Mouse (Mus musculus) hindbrain, embryonic 15.5 days (tissue): ENCODE measurements around the gene Slc27a3. TPM values are rescaled to one million over a fixed set of nuclear protein-coding genes. Genes with fewer than 3 reads are reported as not detected.

Experiments
- ATAC-seq: fragments of 200-750 bp; cut with Nextera tagmentation; 2 replicates; pipeline ENCODE4 v1.8.0; 2017; ENCODE audit warnings: low read depth, moderate number of reproducible peaks, moderate TSS enrichment; ENCODE audit not compliant: low FRiP score
- H3K27ac ChIP-seq: fragments of 300-500 bp; sonication (generic); replicated peaks from 2 replicates; pipeline ENCODE4 v1.5.1; 2015; ENCODE audit warnings: mild to moderate bottlenecking, inconsistent platforms
- H3K27me3 ChIP-seq: fragments of 300-500 bp; sonication (generic); 2 replicates; pipeline ENCODE4 v1.6.1; 2015; ENCODE audit warnings: control low read depth, inconsistent platforms
- H3K36me3 ChIP-seq: fragments of 300-500 bp; sonication (generic); 2 replicates; pipeline ENCODE4 v1.6.1; 2015; ENCODE audit warnings: control low read depth, inconsistent platforms
- H3K4me1 ChIP-seq: fragments of 300-500 bp; sonication (generic); replicated peaks from 2 replicates; pipeline ENCODE4 v1.6.1; 2015; ENCODE audit warnings: control low read depth, inconsistent platforms
- H3K4me2 ChIP-seq: fragments of 300-500 bp; sonication (generic); 2 replicates; pipeline ENCODE4 v1.6.1; 2015; ENCODE audit warnings: moderate library complexity, mild to moderate bottlenecking, inconsistent platforms
- H3K4me3 ChIP-seq: fragments of 300-500 bp; sonication (generic); 2 replicates; pipeline ENCODE4 v1.5.1; 2015; ENCODE audit warnings: mild to moderate bottlenecking, inconsistent platforms
- H3K9ac ChIP-seq: fragments of 300-500 bp; sonication (generic); 2 replicates; pipeline ENCODE4 v1.6.1; 2015; ENCODE audit warnings: inconsistent platforms
- H3K9me3 ChIP-seq: fragments of 300-500 bp; sonication (generic); 2 replicates; pipeline ENCODE4 v1.6.1; 2016; ENCODE audit warnings: control low read depth, inconsistent platforms
- WGBS: fragments of 180-500 bp; shearing (Covaris S2); methylation state at CpG from one replicate; pipeline ENCODE4 v1.1.7; 2015; 5-methylcytosine and 5-hydroxymethylcytosine counted together
- polyA plus RNA-seq: library from polyadenylated mRNA; unstranded; fragments of >200 nt; fragmentation: Nextera tagmentation; extraction: Ambion mirVana; gene quantifications from 2 replicates; pipeline ENCODE4 v1.2.1, GENCODE M21; 2015

The Slc27a3 gene
- polyA plus RNA-seq, 1 experiment from 2014 or later = 34.1 TPM

DNA sequence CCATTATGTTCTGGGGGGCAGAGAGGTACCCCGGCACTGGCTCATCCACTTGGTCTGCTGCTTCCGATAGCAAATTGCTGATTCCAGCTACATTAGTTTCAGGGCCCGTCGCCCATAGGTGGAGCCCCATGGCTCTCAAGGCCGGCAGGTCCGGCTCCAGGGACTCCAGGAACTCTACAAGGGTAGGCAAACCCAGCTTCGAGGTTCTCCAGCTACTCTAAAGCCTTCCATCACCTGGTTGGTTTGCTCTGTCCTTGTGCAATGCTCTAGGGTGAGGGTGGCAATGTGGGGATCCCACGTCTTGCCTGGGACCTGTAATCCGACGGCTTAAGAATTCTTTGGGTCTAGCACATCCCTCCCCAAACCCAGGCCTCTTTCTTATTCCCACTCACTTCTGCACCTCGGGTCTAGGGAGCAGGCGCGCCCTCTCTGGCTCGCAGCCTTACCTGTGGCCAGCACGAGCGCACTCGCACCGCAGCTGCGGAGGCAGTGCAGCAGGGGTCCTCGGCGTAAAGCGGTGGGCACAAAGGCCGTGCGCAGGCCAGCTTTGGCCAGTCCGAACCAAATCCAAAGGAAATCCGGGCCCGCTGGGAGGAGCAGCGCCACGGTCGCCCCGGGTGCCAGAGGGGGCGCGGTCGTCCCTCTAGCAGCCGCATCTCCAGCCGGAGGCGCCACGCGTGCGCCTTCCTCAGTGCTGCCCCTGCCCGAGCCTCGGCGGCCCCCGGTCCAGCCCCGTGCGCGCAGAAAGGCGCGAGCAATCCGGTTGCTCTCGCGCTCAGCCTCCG lies 820 bp downstream of the Slc27a3 start:
- WGBS = 3% methylated on average over 51 of the region's 53 CpGs
- peak; percentile 77 for ATAC-seq
- Histone ChIP-seq H3K27me3 (no peaks in the 10 kb centered on the region), H3K9ac (peak overlapping the region; percentile 82), H3K9me3 (no peaks in the 10 kb centered on the region), H3K4me3 (peak overlapping the region; percentile 58), H3K4me1 (peaks cover 36% of the 10 kb centered on the region), H3K4me2 (peak overlapping the region; percentile 73), H3K36me3 (peaks cover 35% of the 10 kb centered on the region), H3K27ac (peak overlapping the region; percentile 95)

DNA sequence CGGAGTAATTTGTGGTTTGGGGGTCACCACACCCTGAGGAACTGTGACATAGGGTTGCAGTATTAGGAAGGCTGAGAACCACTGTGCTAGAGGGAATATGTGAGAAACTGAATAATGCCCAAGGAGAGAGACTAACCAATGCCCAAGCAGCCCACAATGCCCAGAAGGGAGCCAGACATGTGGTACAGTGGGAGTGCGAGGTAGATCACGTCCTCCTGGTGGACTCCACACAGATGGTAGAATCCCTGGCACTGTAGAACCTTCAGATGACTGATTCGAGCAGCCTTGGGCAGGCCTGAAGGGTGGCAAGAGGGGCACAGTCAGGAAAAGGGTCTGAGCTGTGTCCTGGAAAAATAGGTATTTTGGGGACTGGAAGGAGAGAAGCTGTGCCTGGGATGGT lies 1.5 kb downstream of the Slc27a3 start:
- Histone ChIP-seq H3K9me3 (no peaks in the 10 kb centered on the region), H3K4me2 (peak overlapping the region; percentile 73), H3K4me1 (peaks cover 36% of the 10 kb centered on the region), H3K9ac (peak overlapping the region; percentile 82), H3K27ac (0 out of 2 replicates have a peak overlapping the region, but pooled peaks have one; percentile 45), H3K4me3 (peak overlapping the region; percentile 58), H3K36me3 (peaks cover 29% of the 10 kb centered on the region), H3K27me3 (no peaks in the 10 kb centered on the region)
- WGBS = 67% methylated on average over 4 of the region's 4 CpGs
- no peak for ATAC-seq

DNA sequence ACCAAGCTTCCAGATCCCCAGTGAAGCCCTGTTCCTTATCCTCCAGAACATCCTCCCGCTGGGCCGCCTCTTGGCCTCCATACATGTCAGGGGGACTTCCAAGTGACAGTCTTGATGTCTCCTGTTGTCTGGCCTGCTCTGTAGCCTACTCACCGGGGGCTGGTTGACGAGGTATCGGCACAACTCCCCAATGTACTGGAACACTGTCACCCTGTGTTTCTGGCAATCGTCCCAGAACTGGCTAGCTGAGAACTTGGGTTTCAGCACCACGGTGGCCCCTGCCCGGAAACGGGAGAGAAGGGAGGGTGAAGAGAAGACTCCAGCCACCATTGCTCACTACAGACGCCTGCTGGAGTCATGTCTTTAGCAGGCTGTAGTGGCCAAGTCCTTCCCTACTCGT lies 2.3 kb downstream of the Slc27a3 start:
- no peak for ATAC-seq
- Histone ChIP-seq H3K36me3 (peaks cover 22% of the 10 kb centered on the region), H3K4me3 (peak overlapping the region; percentile 58), H3K9ac (peak overlapping the region; percentile 82), H3K4me2 (peak overlapping the region; percentile 73), H3K27ac (0 out of 2 replicates have a peak overlapping the region, but pooled peaks have one; percentile 40), H3K4me1 (peaks cover 36% of the 10 kb centered on the region), H3K27me3 (no peaks in the 10 kb centered on the region), H3K9me3 (no peaks in the 10 kb centered on the region)
- WGBS = 41% methylated on average over 11 of the region's 11 CpGs

DNA sequence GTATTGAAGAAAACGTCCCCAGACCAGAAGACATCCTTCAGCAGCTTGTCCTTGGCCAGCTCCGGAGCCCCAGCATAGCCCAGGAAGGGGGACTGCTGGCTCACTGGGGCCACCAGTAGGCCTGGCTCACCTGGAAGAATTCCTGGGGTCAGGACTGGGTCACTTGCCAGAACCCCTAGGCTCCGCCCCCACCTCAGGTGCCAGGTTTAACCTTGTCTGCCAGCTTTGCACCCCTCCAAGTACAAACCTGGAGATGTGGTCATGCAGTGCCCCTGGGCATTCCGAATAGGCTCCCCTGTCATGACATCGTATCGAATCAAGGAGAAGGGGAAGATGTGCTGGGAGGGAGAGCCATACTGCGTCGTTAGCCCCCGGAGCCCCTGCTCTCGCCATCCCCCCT lies 2.9 kb downstream of the Slc27a3 start:
- Histone ChIP-seq H3K4me1 (peaks cover 36% of the 10 kb centered on the region), H3K27ac (no peak overlapping the region), H3K27me3 (no peaks in the 10 kb centered on the region), H3K36me3 (peaks cover 15% of the 10 kb centered on the region), H3K4me3 (peak overlapping the region; percentile 58; the same call in 1 of the 2 replicates), H3K4me2 (peak overlapping the region; percentile 73), H3K9me3 (no peaks in the 10 kb centered on the region), H3K9ac (no peak overlapping the region)
- ATAC-seq = no peak
- WGBS = 97% methylated on average over 10 of the region's 10 CpGs

DNA sequence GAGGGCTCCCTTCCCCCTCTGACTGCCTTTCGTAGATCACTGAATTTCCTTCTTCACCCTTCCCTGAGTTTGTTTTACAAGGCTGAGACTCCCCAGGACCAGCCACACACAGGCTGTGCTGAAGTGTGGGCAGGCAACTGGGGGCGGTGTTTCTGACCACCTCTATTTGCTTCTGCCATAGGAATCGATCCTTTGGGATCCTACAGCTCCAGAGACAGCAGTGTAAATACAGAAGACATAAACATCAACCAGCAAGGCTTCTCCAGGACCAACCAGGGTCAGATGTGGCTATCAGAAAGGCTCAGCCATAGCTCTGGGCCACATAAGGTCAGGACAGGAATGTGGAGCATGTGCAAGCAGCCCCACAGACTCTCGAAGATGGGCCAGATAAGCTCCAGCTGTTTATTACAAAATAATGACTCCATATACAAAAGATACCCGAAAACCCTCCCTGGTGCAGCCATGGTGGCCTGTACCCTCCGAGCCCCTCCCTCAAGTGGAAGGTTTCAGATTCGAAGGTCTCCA lies 4.8 kb downstream of the Slc27a3 start:
- 82% methylated on average over 7 of the region's 7 CpGs for WGBS
- H3K27ac ChIP-seq = no peak overlapping the region
- peaks cover 26% of the 10 kb centered on the region for H3K4me1 ChIP-seq
- H3K4me3 ChIP-seq = no peak overlapping the region
- H3K36me3 ChIP-seq = peaks cover 10% of the 10 kb centered on the region
- no peak for ATAC-seq
- no peak overlapping the region for H3K4me2 ChIP-seq
- H3K9ac ChIP-seq = no peak overlapping the region
- H3K9me3 ChIP-seq = no peaks in the 10 kb centered on the region
- no peaks in the 10 kb centered on the region for H3K27me3 ChIP-seq

DNA sequence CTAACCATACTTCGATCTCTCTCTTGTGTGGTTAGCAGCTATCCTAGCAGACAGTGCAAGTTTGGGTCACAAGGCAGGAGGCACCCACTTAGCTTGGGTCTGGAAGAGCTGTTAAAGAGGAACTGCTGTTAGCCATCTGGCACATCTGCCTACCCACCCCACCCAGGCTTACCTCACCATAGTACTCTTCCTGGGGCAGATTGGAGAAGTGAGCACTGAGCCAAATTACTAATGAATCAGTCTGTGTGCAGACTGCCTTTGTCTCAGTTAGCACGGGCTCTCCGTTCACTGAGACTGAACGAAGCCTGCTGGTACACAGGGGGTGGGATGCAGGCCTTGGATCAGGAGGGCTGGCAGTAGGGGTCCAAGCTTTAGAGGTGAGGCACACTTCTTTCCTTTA lies 6.0 kb downstream of the Slc27a3 start:
- ATAC-seq = no peak
- no peak overlapping the region for H3K4me2 ChIP-seq
- H3K4me3 ChIP-seq = no peak overlapping the region
- H3K9ac ChIP-seq = no peak overlapping the region
- no peak overlapping the region for H3K27ac ChIP-seq
- no peaks in the 10 kb centered on the region for H3K9me3 ChIP-seq
- H3K36me3 ChIP-seq = peaks cover 10% of the 10 kb centered on the region
- peaks cover 21% of the 10 kb centered on the region for H3K4me1 ChIP-seq
- H3K27me3 ChIP-seq = no peaks in the 10 kb centered on the region
- WGBS = 55% methylated on average over 4 of the region's 4 CpGs

DNA sequence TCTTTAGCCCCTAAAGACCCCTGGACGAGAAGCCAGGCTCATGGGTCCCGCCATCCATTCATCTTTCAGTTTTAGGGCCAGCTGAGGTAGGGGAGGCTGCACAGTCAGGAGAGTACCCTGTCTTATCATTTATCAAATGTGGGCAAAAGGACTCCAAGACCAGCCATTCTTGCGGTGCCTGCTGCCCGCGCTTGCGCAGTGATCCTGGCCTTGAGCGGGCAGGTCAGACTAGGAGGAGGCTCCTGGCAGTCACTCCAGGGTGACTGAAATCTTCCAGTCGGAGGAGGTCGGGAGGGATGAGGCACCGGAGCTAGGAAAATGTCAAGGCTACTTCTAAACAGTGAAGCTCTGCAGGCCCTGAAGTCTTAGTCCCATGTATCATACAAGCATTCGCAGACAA lies 8.0 kb downstream of the Slc27a3 start:
- 78% methylated on average over 11 of the region's 11 CpGs for WGBS
- Histone ChIP-seq H3K9ac (no peak overlapping the region), H3K4me3 (no peak overlapping the region)

DNA sequence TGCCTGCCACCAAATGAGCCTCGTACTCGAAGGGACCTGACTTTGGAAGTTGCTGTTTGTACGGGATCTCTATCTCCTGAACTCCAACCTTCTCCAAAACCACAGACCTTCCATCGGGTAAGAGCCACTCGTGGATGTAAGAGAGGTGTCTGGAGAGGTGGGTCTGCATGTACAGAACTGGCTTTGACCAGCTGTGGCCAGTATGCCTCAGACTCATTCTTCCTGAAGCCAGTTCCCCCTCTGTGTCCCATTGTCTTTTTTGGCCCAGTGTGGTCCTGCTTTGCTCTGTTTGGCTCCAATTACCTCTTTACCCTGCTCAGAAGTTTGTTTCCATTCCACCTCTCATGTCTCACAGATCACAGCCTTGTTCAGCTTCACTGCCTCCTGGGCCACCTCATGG lies 11.2 kb downstream of the Slc27a3 start:
- WGBS = 85% methylated on average over 5 of the region's 5 CpGs
- no peak for ATAC-seq

More for the DNA sequence above, 8.0 kb downstream of the Slc27a3 start:
- H3K4me1 ChIP-seq = peaks cover 2% of the 10 kb centered on the region
- no peaks in the 10 kb centered on the region for H3K27me3 ChIP-seq
- no peak overlapping the region for H3K4me2 ChIP-seq
- no peak overlapping the region for H3K27ac ChIP-seq
- H3K36me3 ChIP-seq = peaks cover 10% of the 10 kb centered on the region
- ATAC-seq = no peak
- no peaks in the 10 kb centered on the region for H3K9me3 ChIP-seq

DNA sequence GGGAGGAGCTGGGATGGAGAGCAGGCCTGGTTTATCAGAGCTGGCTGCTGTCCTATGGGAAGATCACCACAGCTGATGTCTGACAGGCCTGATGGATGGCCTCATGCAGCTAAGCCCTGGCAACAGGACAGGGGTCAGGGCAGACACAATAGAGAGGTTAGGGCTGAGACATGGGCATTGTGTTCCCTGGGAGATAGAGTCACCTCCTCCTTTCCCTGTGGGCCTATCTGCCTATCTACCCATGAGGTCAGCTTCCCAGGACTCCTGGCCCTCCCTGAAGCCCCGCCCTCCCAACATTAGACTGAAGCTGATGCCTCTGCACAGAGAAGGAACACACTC lies 13.5 kb downstream of the Slc27a3 start:
- H3K4me2 ChIP-seq = no peak overlapping the region
- no peaks in the 10 kb centered on the region for H3K9me3 ChIP-seq
- H3K27ac ChIP-seq = no peak overlapping the region
- H3K4me3 ChIP-seq = no peak overlapping the region
- WGBS = 18% methylated on average over 1 of the region's 1 CpGs
- no peaks in the 10 kb centered on the region for H3K36me3 ChIP-seq
- 0 out of 2 replicates have a peak, but pooled peaks cover 6% of the 10 kb centered on the region for H3K4me1 ChIP-seq
- H3K27me3 ChIP-seq = no peaks in the 10 kb centered on the region
- H3K9ac ChIP-seq = no peak overlapping the region
- no peak for ATAC-seq

More for the DNA sequence above, 11.2 kb downstream of the Slc27a3 start:
- Histone ChIP-seq H3K9me3 (no peaks in the 10 kb centered on the region), H3K27ac (no peak overlapping the region), H3K9ac (no peak overlapping the region), H3K36me3 (no peaks in the 10 kb centered on the region), H3K4me3 (no peak overlapping the region), H3K4me2 (no peak overlapping the region), H3K4me1 (0 out of 2 replicates have a peak, but pooled peaks cover 6% of the 10 kb centered on the region), H3K27me3 (no peaks in the 10 kb centered on the region)

DNA sequence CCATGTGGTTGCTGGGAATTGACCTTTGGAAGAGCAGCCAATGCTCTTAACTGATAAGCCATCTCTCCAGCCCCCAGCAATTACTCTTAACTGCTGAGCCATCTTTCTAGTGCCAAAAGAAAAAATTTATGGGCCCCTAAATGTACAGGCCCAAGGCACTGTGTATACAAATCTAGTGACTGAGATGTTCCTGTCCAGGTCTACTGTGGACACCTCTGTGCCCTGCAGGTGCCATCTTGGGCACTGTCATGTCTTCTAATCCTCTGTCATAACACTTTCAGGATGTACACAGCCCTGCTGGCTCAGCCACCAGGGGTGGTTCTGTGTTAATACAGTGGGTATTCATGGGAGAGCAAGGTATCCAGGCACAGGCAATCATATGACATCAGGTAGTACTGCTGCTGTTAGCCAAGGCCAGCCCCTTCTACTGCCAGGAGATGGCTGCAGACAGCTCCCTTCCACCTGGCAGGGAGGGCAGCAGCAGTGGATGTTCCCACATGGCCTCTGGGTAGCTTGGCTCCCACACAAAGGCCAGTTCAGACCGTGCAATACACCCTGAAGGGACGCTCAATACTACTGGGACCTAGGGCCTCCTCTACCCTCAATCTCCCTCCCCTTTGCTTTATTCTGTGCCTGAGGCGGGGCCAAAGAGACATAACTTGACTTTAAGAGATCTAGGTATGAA lies 14.0 kb downstream of the Slc27a3 start:
- no peak overlapping the region for H3K4me2 ChIP-seq
- no peaks in the 10 kb centered on the region for H3K9me3 ChIP-seq
- H3K4me1 ChIP-seq = 0 out of 2 replicates have a peak, but pooled peaks cover 6% of the 10 kb centered on the region
- WGBS = 20% methylated on average over 3 of the region's 3 CpGs
- no peak overlapping the region for H3K4me3 ChIP-seq
- no peaks in the 10 kb centered on the region for H3K36me3 ChIP-seq
- no peak for ATAC-seq
- H3K27ac ChIP-seq = no peak overlapping the region
- H3K9ac ChIP-seq = no peak overlapping the region
- H3K27me3 ChIP-seq = no peaks in the 10 kb centered on the region

DNA sequence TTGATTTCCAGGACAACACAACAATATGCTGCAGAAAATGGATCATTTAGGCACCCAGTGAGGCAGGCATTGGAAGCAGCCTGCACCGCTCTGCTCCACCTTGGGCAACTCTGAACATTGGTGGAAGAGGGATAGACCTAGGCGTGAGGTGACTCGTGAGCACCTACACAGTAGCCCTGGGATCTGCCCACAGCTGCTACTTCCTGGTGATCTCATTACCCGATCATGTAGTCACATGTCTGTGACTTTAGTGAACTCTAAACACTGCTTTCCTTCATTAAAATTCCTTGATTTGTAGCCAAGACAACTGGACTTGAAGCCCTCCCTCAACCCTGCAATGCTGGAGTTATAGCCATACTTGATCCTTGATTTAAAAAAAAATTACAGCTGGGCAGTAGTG lies 15.4 kb downstream of the Slc27a3 start:
- no peak for ATAC-seq
- H3K4me2 ChIP-seq = no peak overlapping the region
- H3K4me1 ChIP-seq = 0 out of 2 replicates have a peak, but pooled peaks cover 6% of the 10 kb centered on the region
- no peak overlapping the region for H3K4me3 ChIP-seq
- H3K27ac ChIP-seq = no peak overlapping the region
- no peaks in the 10 kb centered on the region for H3K27me3 ChIP-seq
- whole genome bisulfite sequencing = 87% methylated on average over 4 of the region's 4 CpGs
- H3K36me3 ChIP-seq = no peaks in the 10 kb centered on the region
- H3K9me3 ChIP-seq = no peaks in the 10 kb centered on the region
- no peak overlapping the region for H3K9ac ChIP-seq

DNA sequence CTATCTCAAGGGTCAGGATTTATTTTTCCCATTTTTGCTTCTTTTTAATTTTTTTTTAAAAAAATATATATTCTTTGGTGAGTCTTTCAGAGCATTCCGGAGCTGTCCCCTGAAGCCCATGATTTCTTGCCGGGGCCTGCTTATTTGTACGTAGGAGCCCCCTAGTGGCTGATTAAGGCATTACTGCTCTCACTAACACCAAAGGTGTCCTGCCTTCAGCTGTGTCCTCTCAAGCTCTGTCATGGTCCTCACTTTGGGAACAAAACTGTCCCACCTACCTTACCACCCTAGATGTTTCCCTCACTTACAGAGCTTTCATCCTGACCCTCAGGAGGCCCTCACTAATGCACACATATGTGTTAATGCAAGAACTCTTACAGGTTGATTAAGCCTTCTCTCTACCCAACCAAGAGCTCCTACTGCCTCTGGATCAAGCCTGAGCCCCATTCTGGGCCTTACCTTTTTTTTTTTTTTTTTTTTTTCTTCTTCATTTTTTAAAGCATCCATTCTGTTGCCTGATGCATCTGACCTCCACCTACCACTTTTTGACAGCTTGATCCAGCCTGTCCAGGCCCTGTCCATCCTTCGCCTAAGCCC lies 16.2 kb downstream of the Slc27a3 start:
- ATAC-seq = peak; percentile 81
- Histone ChIP-seq H3K9me3 (no peaks in the 10 kb centered on the region), H3K27me3 (no peaks in the 10 kb centered on the region), H3K4me2 (no peak overlapping the region), H3K4me3 (no peak overlapping the region), H3K4me1 (0 out of 2 replicates have a peak, but pooled peaks cover 6% of the 10 kb centered on the region), H3K36me3 (no peaks in the 10 kb centered on the region), H3K9ac (no peak overlapping the region), H3K27ac (no peak overlapping the region)
- 26% methylated on average over 4 of the region's 4 CpGs for WGBS
